Mouse (Mus musculus): ENCODE measurements around the gene N4bp2. TPM values are rescaled to one million over a fixed set of nuclear protein-coding genes. Genes with fewer than 3 reads are reported as not detected.

The N4bp2 gene
- polyA plus RNA-seq, 1 experiment from 2014 or later, result 12.1 TPM

GRCm38 (mm10) chr5:65867380-65868116 is 104.2 kb downstream of the N4bp2 start:
- H3K4me2 ChIP-seq (replicated peaks; ENCODE audit: low read depth), result no peak overlapping the region
- H3K4me1 ChIP-seq (replicated peaks; ENCODE audit: control insufficient read depth, insufficient read depth, low read length), result no peaks in the 10 kb centered on the region
- no peak for ATAC-seq
- H3K36me3 ChIP-seq (ENCODE audit: control insufficient read depth, insufficient read depth), result no peaks in the 10 kb centered on the region
- WGBS, result 71% methylated on average over 7 of the region's 7 CpGs
- TF ChIP-seq CTCF (IDR thresholded peaks at IDR 0.05; ENCODE audit: low read depth), result no peak
- H3K27ac ChIP-seq (ENCODE audit: low read depth, low read length), result no peak overlapping the region
- no peaks in the 10 kb centered on the region for H3K9me3 ChIP-seq (ENCODE audit: control insufficient read depth)
- no peak overlapping the region for H3K9ac ChIP-seq (ENCODE audit: low read depth, low read length)
- no peak overlapping the region for H3K4me3 ChIP-seq (ENCODE audit: low read depth, low read length)
- H3K27me3 ChIP-seq (replicated peaks; ENCODE audit: control insufficient read depth, insufficient read depth, low read length), result no peaks in the 10 kb centered on the region

GRCm38 (mm10) chr5:65868419-65868818 is 105.1 kb downstream of the N4bp2 start:
- Histone ChIP-seq H3K36me3 (ENCODE audit: control insufficient read depth, insufficient read depth) (no peaks in the 10 kb centered on the region), H3K27ac (ENCODE audit: low read depth, low read length) (no peak overlapping the region), H3K4me2 (replicated peaks; ENCODE audit: low read depth) (no peak overlapping the region), H3K4me1 (replicated peaks; ENCODE audit: control insufficient read depth, insufficient read depth, low read length) (no peaks in the 10 kb centered on the region), H3K27me3 (replicated peaks; ENCODE audit: control insufficient read depth, insufficient read depth, low read length) (0 out of 2 replicates have a peak, but pooled peaks cover 2% of the 10 kb centered on the region), H3K9me3 (ENCODE audit: control insufficient read depth) (no peaks in the 10 kb centered on the region), H3K4me3 (ENCODE audit: low read depth, low read length) (no peak overlapping the region), H3K9ac (ENCODE audit: low read depth, low read length) (no peak overlapping the region)
- 74% methylated on average over 3 of the region's 3 CpGs for WGBS
- ATAC-seq, result no peak
- TF ChIP-seq CTCF (IDR thresholded peaks at IDR 0.05; ENCODE audit: low read depth), result no peak

GRCm38 (mm10) chr5:65869660-65870059 is 106.3 kb downstream of the N4bp2 start:
- no peak for ATAC-seq
- Histone ChIP-seq H3K27me3 (replicated peaks; ENCODE audit: control insufficient read depth, insufficient read depth, low read length) (0 out of 2 replicates have a peak, but pooled peaks cover 2% of the 10 kb centered on the region), H3K4me1 (replicated peaks; ENCODE audit: control insufficient read depth, insufficient read depth, low read length) (no peaks in the 10 kb centered on the region), H3K4me2 (replicated peaks; ENCODE audit: low read depth) (no peak overlapping the region), H3K27ac (ENCODE audit: low read depth, low read length) (no peak overlapping the region), H3K36me3 (ENCODE audit: control insufficient read depth, insufficient read depth) (no peaks in the 10 kb centered on the region), H3K4me3 (ENCODE audit: low read depth, low read length) (no peak overlapping the region), H3K9ac (ENCODE audit: low read depth, low read length) (no peak overlapping the region), H3K9me3 (ENCODE audit: control insufficient read depth) (no peaks in the 10 kb centered on the region)
- TF ChIP-seq CTCF (IDR thresholded peaks at IDR 0.05; ENCODE audit: low read depth), result no peak
- WGBS, result 90% methylated on average over 4 of the region's 4 CpGs

GRCm38 (mm10) chr5:65871276-65871875 is 108.1 kb downstream of the N4bp2 start:
- Histone ChIP-seq H3K9me3 (ENCODE audit: control insufficient read depth) (no peaks in the 10 kb centered on the region), H3K4me1 (replicated peaks; ENCODE audit: control insufficient read depth, insufficient read depth, low read length) (no peaks in the 10 kb centered on the region), H3K9ac (ENCODE audit: low read depth, low read length) (no peak overlapping the region), H3K4me2 (replicated peaks; ENCODE audit: low read depth) (no peak overlapping the region), H3K27me3 (replicated peaks; ENCODE audit: control insufficient read depth, insufficient read depth, low read length) (0 out of 2 replicates have a peak, but pooled peaks cover 2% of the 10 kb centered on the region), H3K4me3 (ENCODE audit: low read depth, low read length) (no peak overlapping the region), H3K36me3 (ENCODE audit: control insufficient read depth, insufficient read depth) (no peaks in the 10 kb centered on the region), H3K27ac (ENCODE audit: low read depth, low read length) (no peak overlapping the region)
- no peak for ATAC-seq
- no peak for TF ChIP-seq CTCF (IDR thresholded peaks at IDR 0.05; ENCODE audit: low read depth)
- WGBS, result 87% methylated on average over 13 of the region's 13 CpGs

GRCm38 (mm10) chr5:65873212-65873611 is 109.9 kb downstream of the N4bp2 start:
- H3K27me3 ChIP-seq (replicated peaks; ENCODE audit: control insufficient read depth, insufficient read depth, low read length), result 0 out of 2 replicates have a peak, but pooled peaks cover 2% of the 10 kb centered on the region
- H3K9ac ChIP-seq (ENCODE audit: low read depth, low read length), result no peak overlapping the region
- H3K4me1 ChIP-seq (replicated peaks; ENCODE audit: control insufficient read depth, insufficient read depth, low read length), result no peaks in the 10 kb centered on the region
- ATAC-seq, result no peak
- no peaks in the 10 kb centered on the region for H3K9me3 ChIP-seq (ENCODE audit: control insufficient read depth)
- H3K4me2 ChIP-seq (replicated peaks; ENCODE audit: low read depth), result no peak overlapping the region
- no peak overlapping the region for H3K4me3 ChIP-seq (ENCODE audit: low read depth, low read length)
- TF ChIP-seq CTCF (IDR thresholded peaks at IDR 0.05; ENCODE audit: low read depth), result no peak
- H3K27ac ChIP-seq (ENCODE audit: low read depth, low read length), result no peak overlapping the region
- 63% methylated on average over 4 of the region's 4 CpGs for WGBS
- no peaks in the 10 kb centered on the region for H3K36me3 ChIP-seq (ENCODE audit: control insufficient read depth, insufficient read depth)

GRCm38 (mm10) chr5:65875269-65875668 is 111.9 kb downstream of the N4bp2 start:
- Histone ChIP-seq H3K36me3 (ENCODE audit: control insufficient read depth, insufficient read depth) (no peaks in the 10 kb centered on the region), H3K4me3 (ENCODE audit: low read depth, low read length) (no peak overlapping the region), H3K4me2 (replicated peaks; ENCODE audit: low read depth) (no peak overlapping the region), H3K9ac (ENCODE audit: low read depth, low read length) (no peak overlapping the region), H3K27me3 (replicated peaks; ENCODE audit: control insufficient read depth, insufficient read depth, low read length) (0 out of 2 replicates have a peak, but pooled peaks cover 2% of the 10 kb centered on the region), H3K4me1 (replicated peaks; ENCODE audit: control insufficient read depth, insufficient read depth, low read length) (no peaks in the 10 kb centered on the region), H3K27ac (ENCODE audit: low read depth, low read length) (no peak overlapping the region), H3K9me3 (ENCODE audit: control insufficient read depth) (no peaks in the 10 kb centered on the region)
- no peak for ATAC-seq
- no peak for TF ChIP-seq CTCF (IDR thresholded peaks at IDR 0.05; ENCODE audit: low read depth)
- 86% methylated on average over 7 of the region's 7 CpGs for WGBS
